Comparison of ENCODE assay signal across 9 mouse cellular contexts in the genomic region with DNA sequence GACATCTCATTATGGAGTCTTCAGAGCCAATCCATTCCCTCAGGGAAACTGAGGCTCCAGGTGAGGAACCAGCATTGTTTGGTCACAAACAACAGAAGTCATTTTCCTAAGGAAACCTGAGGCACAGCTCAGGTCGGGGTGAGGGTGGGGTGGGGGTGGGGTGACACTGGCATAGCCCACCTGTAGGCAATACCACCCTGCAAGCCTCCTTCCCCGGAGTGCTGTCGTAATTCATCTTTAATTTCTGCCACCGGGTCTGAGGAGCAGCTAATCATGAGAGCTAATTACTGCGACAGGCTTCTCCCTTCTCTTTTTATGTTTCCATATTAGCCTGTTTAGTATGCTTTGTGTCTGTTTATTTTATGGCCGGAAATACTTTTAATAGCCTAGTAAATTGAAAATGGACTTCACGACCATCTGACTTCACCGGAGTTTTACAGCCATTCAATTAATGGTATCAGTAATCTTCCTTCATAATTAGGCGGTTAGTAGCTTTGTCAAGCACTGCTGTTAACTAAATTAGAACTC.
DNase-seq lines count a peak whose midpoint lies in the region; ATAC-seq lines count a peak whose summit lies in the region.
"Had no signal": no experiment of that assay in that cellular context is flagged by ENCODE, and none has a peak within 500 bp of the region (broad histone marks: within the 10 kb centered on the region; RNA-seq: fewer than 3 reads in every experiment).

No protein-coding gene starts in this region.

- H3K9ac ChIP-seq in heart, embryonic 13.5 days: no peak overlapping the region
- H3K9ac ChIP-seq in lung, embryonic 15.5 days: peak overlapping the region; percentile 14; the same call in 1 of the 2 replicates
- H3K9ac ChIP-seq in intestine, embryonic 14.5 days (ENCODE audit: low read length): no peak overlapping the region
- no peak overlapping the region for H3K9ac ChIP-seq in neural tube, embryonic 14.5 days (replicated peaks; ENCODE audit: low read depth, low read length)
- H3K9ac ChIP-seq: liver, embryonic 13.5 days had no signal

- H3K4me1 ChIP-seq in heart, embryonic 13.5 days: peaks cover 37% of the 10 kb centered on the region
- peaks cover 20% of the 10 kb centered on the region for H3K4me1 ChIP-seq in lung, embryonic 15.5 days
- H3K4me1 ChIP-seq in intestine, embryonic 14.5 days (replicated peaks; ENCODE audit: control insufficient read depth, insufficient read depth, low read length): peaks cover 19% of the 10 kb centered on the region
- H3K4me1 ChIP-seq in neural tube, embryonic 14.5 days (ENCODE audit: control insufficient read depth, insufficient read depth, low read length): peaks cover 18% of the 10 kb centered on the region
- H3K4me1 ChIP-seq: liver, embryonic 13.5 days had no signal

- WGBS in heart, embryonic 13.5 days: 62% methylated on average over 9 of the region's 9 CpGs
- WGBS in lung, embryonic 15.5 days: 33% methylated on average over 9 of the region's 9 CpGs
- WGBS in intestine, embryonic 14.5 days: 35% methylated on average over 9 of the region's 9 CpGs
- 15% methylated on average over 9 of the region's 9 CpGs for WGBS in neural tube, embryonic 14.5 days

- H3K4me2 ChIP-seq in heart, embryonic 13.5 days: peak overlapping the region; percentile 52
- H3K4me2 ChIP-seq in lung, embryonic 15.5 days: peak overlapping the region; percentile 53
- peak overlapping the region; percentile 38 for H3K4me2 ChIP-seq in intestine, embryonic 14.5 days (ENCODE audit: low read length)
- peak overlapping the region; percentile 30; the same call in 1 of the 2 replicates for H3K4me2 ChIP-seq in neural tube, embryonic 14.5 days (ENCODE audit: low read depth, low read length)
- H3K4me2 ChIP-seq: liver, embryonic 13.5 days had no signal

- no peaks in the 10 kb centered on the region for H3K9me3 ChIP-seq in heart, embryonic 13.5 days
- no peaks in the 10 kb centered on the region for H3K9me3 ChIP-seq in lung, embryonic 15.5 days
- no peaks in the 10 kb centered on the region for H3K9me3 ChIP-seq in intestine, embryonic 14.5 days (ENCODE audit: control insufficient read depth, low read length)
- no peaks in the 10 kb centered on the region for H3K9me3 ChIP-seq in neural tube, embryonic 14.5 days (ENCODE audit: control insufficient read depth, low read length)
- H3K9me3 ChIP-seq: liver, embryonic 13.5 days had no signal

- H3K27me3 ChIP-seq in heart, embryonic 13.5 days (replicated peaks): peaks cover 74% of the 10 kb centered on the region
- peaks cover 6% of the 10 kb centered on the region; the same call in 1 of the 2 replicates for H3K27me3 ChIP-seq in lung, embryonic 15.5 days
- H3K27me3 ChIP-seq in intestine, embryonic 14.5 days (replicated peaks; ENCODE audit: control insufficient read depth, insufficient read depth, low read length): no peaks in the 10 kb centered on the region
- peaks cover 10% of the 10 kb centered on the region; the same call in 1 of the 2 replicates for H3K27me3 ChIP-seq in neural tube, embryonic 14.5 days (ENCODE audit: control insufficient read depth, insufficient read depth, low read length)

- DNase-seq in heart, adult 9 months (ENCODE audit: low spot score in 2 of 2): no peak
- DNase-seq in lung, postnatal 14 days: no peak
- no peak for DNase-seq in intestine, embryonic 14.5 days (ENCODE audit: low spot score)
- DNase-seq in spleen, postnatal 36 days (ENCODE audit: low spot score in 2 of 2): no peak
- DNase-seq in frontal cortex, adult 2 months (ENCODE audit: extremely low spot score in 1 of 2, low spot score in 1 of 2): no peak

- H3K36me3 ChIP-seq in heart, embryonic 13.5 days: no peaks in the 10 kb centered on the region
- H3K36me3 ChIP-seq in lung, embryonic 15.5 days: no peaks in the 10 kb centered on the region
- H3K36me3 ChIP-seq in intestine, embryonic 14.5 days (ENCODE audit: control insufficient read depth, insufficient read depth, low read length): no peaks in the 10 kb centered on the region
- no peaks in the 10 kb centered on the region for H3K36me3 ChIP-seq in neural tube, embryonic 14.5 days (ENCODE audit: control insufficient read depth, insufficient read depth, low read length)
- H3K36me3 ChIP-seq: liver, embryonic 13.5 days had no signal

- no peak for ATAC-seq in heart, embryonic 13.5 days (ENCODE audit: extremely low read depth, insufficient number of reproducible peaks, low FRiP score, low TSS enrichment)
- no peak for ATAC-seq in lung, embryonic 15.5 days (ENCODE audit: borderline replicate concordance, extremely low read depth, low FRiP score, low TSS enrichment)
- ATAC-seq in intestine, embryonic 14.5 days (replicated peaks; ENCODE audit: low FRiP score, low TSS enrichment, low read depth): no peak
- peak; percentile 66 for ATAC-seq in neural tube, embryonic 14.5 days (ENCODE audit: low read depth)

- no peak overlapping the region for H3K4me3 ChIP-seq in heart, embryonic 13.5 days
- peak overlapping the region; percentile 8; the same call in 1 of the 2 replicates for H3K4me3 ChIP-seq in lung, embryonic 15.5 days
- H3K4me3 ChIP-seq in intestine, embryonic 14.5 days (ENCODE audit: low read depth, low read length): no peak overlapping the region
- no peak overlapping the region for H3K4me3 ChIP-seq in neural tube, embryonic 14.5 days (ENCODE audit: low read depth, low read length)
- H3K4me3 ChIP-seq: liver, embryonic 13.5 days had no signal

- H3K27ac ChIP-seq in heart, embryonic 13.5 days (replicated peaks): peak overlapping the region; percentile 67
- peak overlapping the region; percentile 41; the same call in 1 of the 2 replicates for H3K27ac ChIP-seq in lung, embryonic 15.5 days
- no peak overlapping the region for H3K27ac ChIP-seq in intestine, embryonic 14.5 days (ENCODE audit: low read depth)
- H3K27ac ChIP-seq in neural tube, embryonic 14.5 days (ENCODE audit: low read depth, low read length): peak overlapping the region; percentile 39; the same call in 1 of the 2 replicates
- H3K27ac ChIP-seq: liver, embryonic 13.5 days had no signal
